Comparison of ENCODE assay signal across 29 mouse cellular contexts in genomic region chr10:90874166-90874565, GRCm38 (mm10).
"Had no signal": no experiment of that assay in that cellular context is flagged by ENCODE, and none has a peak within 500 bp of the region (broad histone marks: within the 10 kb centered on the region; RNA-seq: fewer than 3 reads in every experiment).

No protein-coding gene starts in this region.

- H3K4me3 ChIP-seq: heart, adult 2 months; heart, embryonic 10.5 days; heart, embryonic 12.5 days; heart, embryonic 13.5 days; heart, embryonic 15.5 days; hindbrain, embryonic 10.5 days; hindbrain, embryonic 12.5 days; hindbrain, embryonic 13.5 days; hindbrain, embryonic 15.5 days; intestine, embryonic 15.5 days; kidney, embryonic 15.5 days had no signal

- ATAC-seq: hindbrain, embryonic 16.5 days; hindbrain, postnatal 0 days; inflammation-experienced regulatory T-cells, adult 6 months; intestine, embryonic 15.5 days; intestine, embryonic 16.5 days; intestine, postnatal 0 days had no signal

- H3K9me3 ChIP-seq: heart, embryonic 10.5 days; heart, embryonic 15.5 days; hindbrain, embryonic 10.5 days; hindbrain, embryonic 12.5 days; hindbrain, embryonic 13.5 days; hindbrain, embryonic 15.5 days; intestine, embryonic 15.5 days; kidney, embryonic 15.5 days had no signal

- H3K27ac ChIP-seq: heart, adult 2 months; heart, embryonic 10.5 days; heart, embryonic 13.5 days; heart, embryonic 15.5 days; hindbrain, embryonic 10.5 days; hindbrain, embryonic 12.5 days; hindbrain, embryonic 13.5 days; hindbrain, embryonic 14.5 days; hindbrain, embryonic 15.5 days; hindbrain, postnatal 0 days; intestine, embryonic 15.5 days; kidney, embryonic 15.5 days; kidney, postnatal 0 days had no signal

- H3K4me1 ChIP-seq: heart, embryonic 10.5 days; heart, embryonic 12.5 days; heart, embryonic 13.5 days; heart, embryonic 15.5 days; hindbrain, embryonic 10.5 days; hindbrain, embryonic 12.5 days; hindbrain, embryonic 13.5 days; hindbrain, embryonic 15.5 days; intestine, embryonic 15.5 days; kidney, embryonic 15.5 days had no signal

- DNase-seq: heart, adult 18-20 months; heart, adult 2 months; heart, postnatal 10 days; heart, postnatal 14 days; heart, postnatal 36 days; heart, postnatal 4 days; kidney, adult 11 months; kidney, adult 18-20 months; kidney, postnatal 10 days; kidney, postnatal 14 days; kidney, postnatal 25 days had no signal

- H3K27me3 ChIP-seq: heart, embryonic 13.5 days; heart, embryonic 15.5 days; hindbrain, embryonic 12.5 days; hindbrain, embryonic 13.5 days; hindbrain, embryonic 15.5 days; intestine, embryonic 15.5 days; kidney, embryonic 15.5 days had no signal

- H3K4me2 ChIP-seq: heart, embryonic 11.5 days; heart, embryonic 12.5 days; heart, embryonic 13.5 days; heart, embryonic 15.5 days; hindbrain, embryonic 12.5 days; hindbrain, embryonic 13.5 days; hindbrain, embryonic 14.5 days; hindbrain, embryonic 15.5 days; intestine, embryonic 15.5 days; kidney, embryonic 15.5 days had no signal

- H3K36me3 ChIP-seq: heart, embryonic 10.5 days; heart, embryonic 12.5 days; heart, embryonic 13.5 days; heart, embryonic 15.5 days; hindbrain, embryonic 10.5 days; hindbrain, embryonic 12.5 days; intestine, embryonic 15.5 days; kidney, embryonic 15.5 days had no signal

- H3K9ac ChIP-seq: heart, embryonic 12.5 days; heart, embryonic 13.5 days; heart, embryonic 15.5 days; hindbrain, embryonic 12.5 days; hindbrain, embryonic 13.5 days; hindbrain, embryonic 14.5 days; hindbrain, embryonic 15.5 days; intestine, embryonic 15.5 days; kidney, embryonic 15.5 days had no signal
